Mouse (Mus musculus) inflammation-experienced regulatory T-cells, adult 6 months (primary cell): Measurements from ENCODE around the gene Six2. TPM values are rescaled to one million over a fixed set of nuclear protein-coding genes. Genes with fewer than 3 reads are reported as not detected.

Experiments used
- ATAC-seq: one replicate; pipeline ENCODE4 v1.8.0; 2017
- polyA plus RNA-seq, 3 experiments: library from polyadenylated mRNA; unstranded; fragments of 100-300 nt; shearing (Covaris generic); gene quantifications; one replicate each; pipeline ENCODE4 v1.2.1; 2017

Gene Six2
- polyA plus RNA-seq, 3 experiments from 2014 or later, result not detected

DNA sequence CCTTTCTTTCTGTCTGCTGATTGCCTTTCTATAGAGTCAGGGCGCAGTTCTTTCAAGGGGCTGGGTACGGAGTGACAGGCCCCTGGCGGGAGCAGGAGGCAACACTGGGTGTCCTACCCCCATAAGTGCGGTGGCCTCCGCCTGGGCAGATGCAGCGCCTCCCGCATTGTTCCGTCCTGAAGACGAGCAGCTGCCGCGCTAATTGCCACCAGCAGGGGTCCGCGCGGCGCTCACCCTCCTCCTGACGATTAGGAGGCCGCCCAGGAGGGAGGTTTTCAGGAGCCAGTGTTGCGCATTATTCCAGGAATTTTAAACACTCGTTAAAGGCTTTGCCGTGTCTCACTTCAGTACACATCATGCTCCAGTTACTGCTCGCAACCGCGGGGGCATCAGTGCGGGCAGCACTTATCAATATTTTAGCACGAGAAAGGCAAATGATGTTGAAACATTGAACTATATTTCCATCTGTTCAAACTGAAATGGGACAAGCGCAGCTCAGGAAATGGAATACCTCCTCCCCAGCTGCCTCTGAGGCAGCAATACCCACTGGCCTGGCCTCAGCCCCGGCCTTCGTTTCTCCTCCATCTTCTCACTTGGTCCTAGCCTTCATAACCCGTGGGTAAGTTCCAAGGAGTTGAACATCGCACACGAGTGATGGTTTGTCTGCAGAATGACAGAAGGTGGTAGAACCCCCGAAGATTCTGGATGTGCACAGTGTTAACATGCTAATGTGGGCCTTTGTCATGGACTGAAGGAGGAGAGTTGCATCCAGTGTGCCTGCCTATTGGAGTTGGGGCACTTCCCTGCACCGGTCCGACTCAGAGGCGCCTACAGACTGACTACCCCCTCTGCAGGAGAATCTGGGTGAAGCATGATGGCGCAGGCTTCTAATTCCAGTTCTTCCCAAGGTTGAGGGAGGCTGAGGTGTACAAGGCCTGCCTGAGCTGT is 42.1 kb downstream of the Six2 start:
- no peak for ATAC-seq

DNA sequence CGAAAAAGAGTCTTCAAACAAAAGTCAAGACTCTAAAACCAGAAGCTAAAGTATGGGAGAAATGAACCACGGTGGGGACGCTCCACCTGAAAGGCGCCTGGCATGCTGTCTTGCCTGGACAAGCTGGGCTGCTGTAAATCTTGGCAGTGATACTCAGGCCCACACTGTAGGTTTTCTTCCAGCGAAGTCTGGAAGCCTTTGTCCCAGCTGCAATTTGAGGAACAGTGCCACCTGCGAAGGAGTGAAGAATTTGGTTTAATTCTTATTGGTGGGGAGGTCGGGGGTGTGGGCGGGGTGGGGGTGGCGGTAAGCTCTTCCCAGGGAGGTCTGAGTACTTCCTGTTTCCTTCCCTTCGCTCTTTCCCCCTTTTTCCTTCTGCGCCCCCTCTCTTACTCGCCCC is 42.8 kb downstream of the Six2 start:
- no peak for ATAC-seq

- ATAC-seq, result no peak
Observed at GRCm38 (mm10) chr17:85637876-85638275, 50.2 kb downstream of the Six2 start.

Other genes starting within 250 kb of the Six2 start
- under 1 TPM in 1 of 3 experiments, not detected in 2; 0.12 TPM for gene Six3, start 74.7 kb downstream of the Six2 start, polyA plus RNA-seq